ENCODE assay signal across 8 mouse cellular contexts in the genomic region with DNA sequence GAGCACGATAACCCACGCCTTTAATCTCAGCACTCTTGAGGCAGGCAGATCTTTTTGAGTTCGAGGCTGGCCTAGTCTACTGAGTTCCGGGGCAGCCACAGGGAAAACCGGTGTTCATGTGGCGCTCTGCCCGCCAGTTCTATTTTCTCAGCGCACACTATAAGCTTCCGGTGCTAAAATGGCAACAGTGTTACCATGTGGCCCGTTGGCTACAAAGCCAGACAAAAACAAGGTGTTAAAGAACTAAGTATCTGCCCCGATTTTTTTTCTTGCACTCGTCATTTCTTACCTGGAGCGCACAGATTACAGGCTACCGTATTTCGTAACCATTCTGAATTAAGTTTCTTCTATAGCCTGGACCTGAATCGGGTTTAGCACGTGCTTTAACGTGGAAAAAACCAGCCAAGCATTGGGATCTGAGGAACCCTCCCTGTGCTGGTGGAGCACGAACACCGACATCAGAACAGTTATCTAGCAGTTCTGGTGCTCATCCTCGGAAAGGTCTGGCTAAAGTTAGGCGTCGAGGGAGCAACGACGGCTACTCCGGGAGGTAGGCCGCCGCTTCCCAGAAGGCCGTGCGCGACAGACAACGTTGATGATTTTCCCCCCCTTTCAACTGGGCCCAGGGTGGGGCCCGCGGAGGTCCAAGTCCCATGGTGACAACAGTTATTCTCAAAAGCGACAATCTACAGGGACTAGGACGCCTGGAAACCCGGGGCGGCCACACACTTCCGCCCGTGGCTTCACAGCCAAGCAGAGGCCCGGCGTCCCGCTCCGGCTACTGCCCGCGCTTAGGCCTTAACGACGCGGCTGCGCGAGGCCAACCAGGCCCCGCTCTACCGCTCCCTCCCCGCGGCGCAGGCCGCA. TPM values are rescaled to one million over a fixed set of nuclear protein-coding genes. Genes with fewer than 3 reads are reported as not detected.
DNase-seq lines count a peak whose midpoint lies in the region; ATAC-seq lines count a peak whose summit lies in the region.

No protein-coding gene starts in this region.

- peak overlapping the region; percentile 100 for H3K9ac ChIP-seq in heart, embryonic 16.5 days (ENCODE audit: low read length)
- peak overlapping the region; percentile 100 for H3K9ac ChIP-seq in stomach, embryonic 16.5 days (ENCODE audit: low read length)

- H3K27ac ChIP-seq in heart, embryonic 16.5 days (ENCODE audit: low read length): peak overlapping the region; percentile 97
- peak overlapping the region; percentile 95 for H3K27ac ChIP-seq in stomach, embryonic 16.5 days (ENCODE audit: low read length)

- peak overlapping the region; percentile 74 for H3K4me2 ChIP-seq in heart, embryonic 16.5 days (ENCODE audit: low read depth, low read length)
- H3K4me2 ChIP-seq in stomach, embryonic 16.5 days (ENCODE audit: low read depth, low read length): peak overlapping the region; percentile 91

- peak overlapping the region; percentile 99 for H3K4me3 ChIP-seq in heart, embryonic 16.5 days (ENCODE audit: low read length)
- peak overlapping the region; percentile 96 for H3K4me3 ChIP-seq in stomach, embryonic 16.5 days (replicated peaks; ENCODE audit: low read length)

- peak; percentile 70 for DNase-seq in embryo, embryonic 10 days (ENCODE audit: low spot score)
- no peak for DNase-seq in embryo, embryonic 9.5 days (ENCODE audit: extremely low spot score)
- peak; percentile 78 for DNase-seq in CD4-positive helper T cell, adult 2 months (ENCODE audit: low read depth, low spot score)
- peak; percentile 53 to 54 for DNase-seq in cerebellum, postnatal 10 days
- peak; percentile 33 to 53 for DNase-seq in kidney, postnatal 4 days

- no peaks in the 10 kb centered on the region for H3K9me3 ChIP-seq in heart, embryonic 16.5 days (replicated peaks; ENCODE audit: control insufficient read depth, low read length)
- no peaks in the 10 kb centered on the region for H3K9me3 ChIP-seq in stomach, embryonic 16.5 days (replicated peaks; ENCODE audit: control insufficient read depth, low read length)

- ATAC-seq in heart, embryonic 16.5 days (replicated peaks; ENCODE audit: extremely low read depth, insufficient read depth, low FRiP score): peak; percentile 64
- ATAC-seq in megakaryocyte progenitor cell, adult 5-6 weeks (replicated peaks; ENCODE audit: poor library complexity): peak; percentile 42
- peak; percentile 55 for ATAC-seq in stomach, embryonic 16.5 days (ENCODE audit: insufficient read depth, low FRiP score)

- peaks cover 40% of the 10 kb centered on the region for H3K36me3 ChIP-seq in heart, embryonic 16.5 days (ENCODE audit: control insufficient read depth, insufficient read depth)
- H3K36me3 ChIP-seq in stomach, embryonic 16.5 days (ENCODE audit: control insufficient read depth, insufficient read depth, low read length): peaks cover 27% of the 10 kb centered on the region; the same call in 1 of the 2 replicates

- H3K27me3 ChIP-seq in heart, embryonic 16.5 days (ENCODE audit: control insufficient read depth, insufficient read depth, low read length): no peaks in the 10 kb centered on the region
- no peaks in the 10 kb centered on the region for H3K27me3 ChIP-seq in stomach, embryonic 16.5 days (ENCODE audit: control insufficient read depth, insufficient read depth, low read length)

- WGBS in heart, embryonic 16.5 days: under 1% methylated on average over 57 of the region's 57 CpGs
- WGBS in stomach, embryonic 16.5 days: under 1% methylated on average over 57 of the region's 57 CpGs

- peaks cover 23% of the 10 kb centered on the region for H3K4me1 ChIP-seq in heart, embryonic 16.5 days (ENCODE audit: control insufficient read depth, insufficient read depth, low read length)
- peaks cover 20% of the 10 kb centered on the region for H3K4me1 ChIP-seq in stomach, embryonic 16.5 days (ENCODE audit: control insufficient read depth, insufficient read depth, low read length)

RNA-seq across cellular contexts. Expression of gene Tardbp, which starts 0.8 kb away (rescaled TPM):
- 171 and 194 TPM in 2 replicates for polyA plus RNA-seq in heart, embryonic 16.5 days (2015; fragmentation: Nextera tagmentation; extraction: Ambion mirVana)
- total RNA-seq in megakaryocyte progenitor cell, adult 5-6 weeks (2015): 300 and 381 TPM in 2 replicates
- total RNA-seq in megakaryocyte progenitor cell, adult 5-6 weeks (2017): 512 and 640 TPM in 2 replicates
- 284 and 286 TPM in 2 replicates for polyA plus RNA-seq in stomach, embryonic 16.5 days (2015; fragmentation: Nextera tagmentation; extraction: Ambion mirVana)

RNA-seq across cellular contexts. Expression of gene Gm572, which starts 17.1 kb away (rescaled TPM):
- 0.11 and 0.41 TPM in 2 replicates for polyA plus RNA-seq in heart, embryonic 16.5 days (2015; fragmentation: Nextera tagmentation; extraction: Ambion mirVana)
- not detected in 2 replicates for total RNA-seq in megakaryocyte progenitor cell, adult 5-6 weeks (2015)
- not detected in 2 replicates for total RNA-seq in megakaryocyte progenitor cell, adult 5-6 weeks (2017)
- polyA plus RNA-seq in stomach, embryonic 16.5 days (2015; fragmentation: Nextera tagmentation; extraction: Ambion mirVana): 0.09 TPM in 1 of 2 replicates, not detected in the other

RNA-seq across cellular contexts. Expression of gene Masp2, which starts 23.6 kb away (rescaled TPM):
- 0.34 and 0.45 TPM in 2 replicates for polyA plus RNA-seq in heart, embryonic 16.5 days (2015; fragmentation: Nextera tagmentation; extraction: Ambion mirVana)
- not detected in 2 replicates for total RNA-seq in megakaryocyte progenitor cell, adult 5-6 weeks (2015)
- 0.04 TPM in 1 of 2 replicates, not detected in the other for total RNA-seq in megakaryocyte progenitor cell, adult 5-6 weeks (2017)
- 1.4 and 1.8 TPM in 2 replicates for polyA plus RNA-seq in stomach, embryonic 16.5 days (2015; fragmentation: Nextera tagmentation; extraction: Ambion mirVana)

RNA-seq across cellular contexts. Expression of gene Srm, which starts 34.7 kb away (rescaled TPM):
- polyA plus RNA-seq in heart, embryonic 16.5 days (2015; fragmentation: Nextera tagmentation; extraction: Ambion mirVana): 91.9 and 99.5 TPM in 2 replicates
- 228 and 250 TPM in 2 replicates for total RNA-seq in megakaryocyte progenitor cell, adult 5-6 weeks (2015)
- 55.7 and 60.8 TPM in 2 replicates for total RNA-seq in megakaryocyte progenitor cell, adult 5-6 weeks (2017)
- polyA plus RNA-seq in stomach, embryonic 16.5 days (2015; fragmentation: Nextera tagmentation; extraction: Ambion mirVana): 165 and 166 TPM in 2 replicates
